Comparison of ENCODE assay signal across 9 mouse cellular contexts in the genomic region with DNA sequence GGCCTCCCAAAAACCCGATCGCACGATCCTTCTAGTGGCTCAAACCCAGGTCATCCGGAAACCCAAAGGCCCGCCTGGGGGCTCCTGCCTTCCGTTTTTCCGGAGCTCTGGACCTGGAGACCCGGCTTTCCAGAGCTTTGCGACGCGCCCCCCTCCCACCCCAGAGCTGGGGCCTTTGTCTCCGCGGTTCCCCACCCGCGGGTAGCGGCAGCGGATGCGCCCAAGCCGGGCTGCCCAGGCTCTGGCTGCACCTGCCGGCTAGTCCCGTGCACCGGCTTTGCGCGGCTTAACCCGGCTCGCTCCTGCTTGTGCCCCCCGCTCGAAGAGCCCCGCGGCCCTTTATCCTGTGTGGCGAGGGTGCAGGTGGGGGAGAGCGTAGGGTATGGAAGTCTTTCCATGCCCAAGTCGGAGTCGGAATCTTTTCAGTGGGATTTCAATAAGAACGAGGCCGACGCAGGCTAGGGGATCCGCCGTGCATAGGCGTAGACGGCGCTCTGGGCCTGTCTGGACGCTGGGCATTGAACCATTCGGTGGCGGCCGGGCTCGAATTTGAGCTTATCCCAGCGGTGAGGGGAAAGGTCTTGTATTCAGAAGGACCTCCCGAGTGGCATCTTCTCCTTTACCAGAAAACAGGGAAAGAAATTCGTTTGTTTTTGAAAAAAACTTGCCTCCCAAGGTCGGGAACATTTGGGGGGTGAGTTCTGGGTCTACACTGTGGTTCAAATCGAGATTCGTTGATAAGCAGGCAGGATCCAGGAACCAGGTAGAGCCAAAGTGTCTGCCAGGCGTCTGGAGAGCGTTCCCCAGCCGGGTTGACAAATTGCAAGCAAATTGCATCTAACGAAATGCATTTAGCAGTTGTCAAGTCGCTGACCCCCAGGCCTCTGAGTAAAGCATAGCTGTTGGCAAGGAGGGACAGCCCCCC. TPM values are rescaled to one million over a fixed set of nuclear protein-coding genes. Genes with fewer than 3 reads are reported as not detected.
DNase-seq lines count a peak whose midpoint lies in the region; ATAC-seq lines count a peak whose summit lies in the region.
"Had no signal": no experiment of that assay in that cellular context is flagged by ENCODE, and none has a peak within 500 bp of the region (broad histone marks: within the 10 kb centered on the region; RNA-seq: fewer than 3 reads in every experiment).

No protein-coding gene starts in this region.

- DNase-seq in lung, postnatal 10 days, result no peak
- DNase-seq in intestine, embryonic 14.5 days (ENCODE audit: low spot score), result peak; percentile 81
- no peak for DNase-seq in urinary bladder, postnatal 10 days (ENCODE audit: low spot score)

- 4% methylated on average over 58 of the region's 58 CpGs for WGBS in lung, embryonic 16.5 days
- 1% methylated on average over 54 of the region's 58 CpGs for WGBS in embryonic facial prominence, embryonic 12.5 days
- 1% methylated on average over 58 of the region's 58 CpGs for WGBS in intestine, embryonic 14.5 days
- under 1% methylated on average over 58 of the region's 58 CpGs for WGBS in midbrain, embryonic 15.5 days

- peak overlapping the region; percentile 72 for H3K4me2 ChIP-seq in lung, embryonic 16.5 days (ENCODE audit: low read depth, low read length)
- peak overlapping the region; percentile 62 for H3K4me2 ChIP-seq in embryonic facial prominence, embryonic 12.5 days (replicated peaks)
- H3K4me2 ChIP-seq in intestine, embryonic 14.5 days (ENCODE audit: low read length), result peak overlapping the region; percentile 53
- peak overlapping the region; percentile 55 for H3K4me2 ChIP-seq in midbrain, embryonic 15.5 days

- H3K9ac ChIP-seq in lung, embryonic 16.5 days (ENCODE audit: low read length), result peak overlapping the region; percentile 49
- peak overlapping the region; percentile 48 for H3K9ac ChIP-seq in embryonic facial prominence, embryonic 12.5 days
- 0 out of 2 replicates have a peak overlapping the region, but pooled peaks have one; percentile 2 for H3K9ac ChIP-seq in intestine, embryonic 14.5 days (ENCODE audit: low read length)
- H3K9ac ChIP-seq in midbrain, embryonic 15.5 days, result peak overlapping the region; percentile 36

- H3K4me1 ChIP-seq in lung, embryonic 16.5 days (replicated peaks; ENCODE audit: control insufficient read depth, insufficient read depth, low read length), result peaks cover 39% of the 10 kb centered on the region
- H3K4me1 ChIP-seq in embryonic facial prominence, embryonic 12.5 days, result peaks cover 51% of the 10 kb centered on the region
- H3K4me1 ChIP-seq in intestine, embryonic 14.5 days (replicated peaks; ENCODE audit: control insufficient read depth, insufficient read depth, low read length), result peaks cover 34% of the 10 kb centered on the region
- peaks cover 60% of the 10 kb centered on the region for H3K4me1 ChIP-seq in midbrain, embryonic 15.5 days

- no peak overlapping the region for H3K27ac ChIP-seq in lung, embryonic 16.5 days (ENCODE audit: low read length)
- H3K27ac ChIP-seq in embryonic facial prominence, embryonic 12.5 days, result no peak overlapping the region
- H3K27ac ChIP-seq in intestine, embryonic 14.5 days (ENCODE audit: low read depth), result no peak overlapping the region
- H3K27ac ChIP-seq in midbrain, embryonic 15.5 days, result peak overlapping the region; percentile 70

- peaks cover 100% of the 10 kb centered on the region for H3K27me3 ChIP-seq in lung, embryonic 16.5 days (ENCODE audit: control insufficient read depth, insufficient read depth, low read depth, low read length)
- peaks cover 99% of the 10 kb centered on the region for H3K27me3 ChIP-seq in embryonic facial prominence, embryonic 12.5 days
- peaks cover 100% of the 10 kb centered on the region for H3K27me3 ChIP-seq in intestine, embryonic 14.5 days (replicated peaks; ENCODE audit: control insufficient read depth, insufficient read depth, low read length)
- peaks cover 71% of the 10 kb centered on the region for H3K27me3 ChIP-seq in midbrain, embryonic 15.5 days (replicated peaks)

- no peak for ATAC-seq in lung, embryonic 16.5 days (ENCODE audit: low read depth)
- no peak for ATAC-seq in embryonic facial prominence, embryonic 12.5 days (ENCODE audit: insufficient number of reproducible peaks, insufficient read depth, low FRiP score, low TSS enrichment)
- no peak for ATAC-seq in intestine, embryonic 14.5 days (replicated peaks; ENCODE audit: low FRiP score, low TSS enrichment, low read depth)
- ATAC-seq in midbrain, embryonic 15.5 days (replicated peaks), result no peak
- no peak for ATAC-seq in granulocyte monocyte progenitor cell, adult 5-6 weeks (replicated peaks; ENCODE audit: poor library complexity, severe bottlenecking)
- ATAC-seq in erythroblast, adult 5-6 weeks (replicated peaks; ENCODE audit: low FRiP score, poor library complexity, severe bottlenecking), result no peak

- H3K36me3 ChIP-seq in lung, embryonic 16.5 days (ENCODE audit: control insufficient read depth, insufficient read depth, low read length), result no peaks in the 10 kb centered on the region
- no peaks in the 10 kb centered on the region for H3K36me3 ChIP-seq in embryonic facial prominence, embryonic 12.5 days
- H3K36me3 ChIP-seq in intestine, embryonic 14.5 days (ENCODE audit: control insufficient read depth, insufficient read depth, low read length), result no peaks in the 10 kb centered on the region
- no peaks in the 10 kb centered on the region for H3K36me3 ChIP-seq in midbrain, embryonic 15.5 days (replicated peaks)

- H3K4me3 ChIP-seq in lung, embryonic 16.5 days (ENCODE audit: low read length), result peak overlapping the region; percentile 49
- peak overlapping the region; percentile 40 for H3K4me3 ChIP-seq in embryonic facial prominence, embryonic 12.5 days
- H3K4me3 ChIP-seq in intestine, embryonic 14.5 days (ENCODE audit: low read depth, low read length), result peak overlapping the region; percentile 32
- peak overlapping the region; percentile 39 for H3K4me3 ChIP-seq in midbrain, embryonic 15.5 days

- no peaks in the 10 kb centered on the region for H3K9me3 ChIP-seq in lung, embryonic 16.5 days (ENCODE audit: control insufficient read depth, low read length)
- no peaks in the 10 kb centered on the region for H3K9me3 ChIP-seq in embryonic facial prominence, embryonic 12.5 days
- no peaks in the 10 kb centered on the region for H3K9me3 ChIP-seq in intestine, embryonic 14.5 days (ENCODE audit: control insufficient read depth, low read length)
- no peaks in the 10 kb centered on the region for H3K9me3 ChIP-seq in midbrain, embryonic 15.5 days

RNA-seq across cellular contexts. Expression of gene Gata2, which starts 0.6 kb away (rescaled TPM):
- polyA plus RNA-seq in lung, embryonic 16.5 days (2015; fragmentation: Nextera tagmentation; extraction: Ambion mirVana), result 23.6 and 23.9 TPM in 2 replicates
- 40.3 and 50.4 TPM in 2 replicates for polyA plus RNA-seq in embryonic facial prominence, embryonic 12.5 days (2016; fragmentation: Nextera tagmentation; extraction: Ambion mirVana)
- polyA plus RNA-seq in intestine, embryonic 14.5 days (2014; fragmentation: Nextera tagmentation; extraction: Ambion mirVana), result 3.7 and 4.7 TPM in 2 replicates
- polyA plus RNA-seq in midbrain, embryonic 15.5 days (2015; fragmentation: Nextera tagmentation; extraction: Ambion mirVana), result 20.7 and 20.9 TPM in 2 replicates
- total RNA-seq in granulocyte monocyte progenitor cell, adult 5-6 weeks (2014; fragmentation: Nextera tagmentation), result 21.0 and 27.1 TPM in 2 replicates
- 3.2 and 6.4 TPM in 2 replicates for total RNA-seq in granulocyte monocyte progenitor cell, adult 5-6 weeks (2017)
- 3.8 and 9.4 TPM in 2 replicates for total RNA-seq in erythroblast, adult 5-6 weeks (2015; ENCODE audit: low replicate concordance)
- 4.4 and 7.9 TPM in 2 replicates for total RNA-seq in erythroblast, adult 5-6 weeks (2017; ENCODE audit: low replicate concordance)

RNA-seq across cellular contexts. Expression of gene Dnajb8, which starts 27.8 kb away (rescaled TPM):
- polyA plus RNA-seq in lung, embryonic 16.5 days (2015; fragmentation: Nextera tagmentation; extraction: Ambion mirVana), result not detected in 2 replicates
- polyA plus RNA-seq in embryonic facial prominence, embryonic 12.5 days (2016; fragmentation: Nextera tagmentation; extraction: Ambion mirVana), result not detected in 2 replicates
- polyA plus RNA-seq in intestine, embryonic 14.5 days (2014; fragmentation: Nextera tagmentation; extraction: Ambion mirVana), result not detected in 2 replicates
- polyA plus RNA-seq in midbrain, embryonic 15.5 days (2015; fragmentation: Nextera tagmentation; extraction: Ambion mirVana), result not detected in 2 replicates
- not detected in 2 replicates for total RNA-seq in granulocyte monocyte progenitor cell, adult 5-6 weeks (2014; fragmentation: Nextera tagmentation)
- not detected in 2 replicates for total RNA-seq in granulocyte monocyte progenitor cell, adult 5-6 weeks (2017)
- not detected in 2 replicates for total RNA-seq in erythroblast, adult 5-6 weeks (2015; ENCODE audit: low replicate concordance)
- not detected in 2 replicates for total RNA-seq in erythroblast, adult 5-6 weeks (2017; ENCODE audit: low replicate concordance)
- total RNA-seq: neutrophil, adult 5-6 weeks had no signal
